Mouse (Mus musculus): ENCODE data around the gene Ccdc13.

DNA sequence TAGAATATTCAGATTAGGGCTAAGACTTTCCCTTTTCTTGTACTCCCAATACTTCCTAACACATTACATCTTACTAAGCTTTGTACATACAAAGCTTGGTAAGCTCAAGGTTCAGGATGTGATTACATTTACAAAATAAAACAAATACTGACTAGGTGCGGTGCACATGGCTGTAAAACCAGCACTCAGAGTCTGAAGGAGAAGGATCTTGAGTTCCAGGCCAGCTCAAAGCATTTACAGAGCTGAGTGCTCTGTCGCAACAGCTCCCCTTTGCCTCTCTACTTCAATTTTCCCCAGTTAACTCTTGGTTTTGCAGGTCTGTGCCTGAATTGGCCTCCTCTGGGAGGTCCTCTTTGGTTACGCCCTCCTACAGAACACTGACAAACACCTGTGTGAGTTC, 15.0 kb upstream of the Ccdc13 start:
- TF ChIP-seq TCF12 (IDR thresholded peaks at IDR 0.05; ENCODE audit: low read depth, low read length) (no peak), NRF1 (IDR thresholded peaks at IDR 0.05; ENCODE audit: low read depth, low read length) (no peak), IRF4 (IDR thresholded peaks at IDR 0.05; ENCODE audit: low read depth, low read length) (no peak), GABPA (IDR thresholded peaks at IDR 0.05; ENCODE audit: insufficient replicate concordance, low read depth, low read length) (no peak), CTCF (conservative IDR thresholded peaks at IDR 0.05 in 1 of 2, IDR thresholded peaks at IDR 0.05 in 1 of 2; ENCODE audit: low read depth in 2 of 2, low read length in 2 of 2) (no peak), ZNF384 (IDR thresholded peaks at IDR 0.05; ENCODE audit: low read depth, low read length) (no peak), KAT2A (IDR thresholded peaks at IDR 0.05; ENCODE audit: insufficient replicate concordance, low read length) (no peak), ETS1 (conservative IDR thresholded peaks at IDR 0.05; ENCODE audit: low read depth, low read length) (no peak), POLR2A (IDR thresholded peaks at IDR 0.05; ENCODE audit: low read depth, low read length) (no peak), ELF1 (IDR thresholded peaks at IDR 0.05; ENCODE audit: low read depth, low read length) (no peak)
